Mouse (Mus musculus) small intestine, adult 2 months (tissue): ENCODE results near the gene Rpl18.

ENCODE experiments used
- CTCF ChIP-seq: fragments of 200-500 bp; IDR thresholded peaks from 2 replicates; pipeline ENCODE4 v1.5.1; 2012; ENCODE audit warnings: low read depth, mild to moderate bottlenecking, control low read depth, inconsistent platforms, low read length, moderate library complexity, mixed read lengths; ENCODE audit not compliant: insufficient replicate concordance, insufficient read length; ENCODE audit errors: extremely low read depth
- POLR2A ChIP-seq: fragments of 200-500 bp; IDR thresholded peaks from 2 replicates; pipeline ENCODE4 v1.6.1; 2012; ENCODE audit warnings: low read depth, mild to moderate bottlenecking, control low read depth, inconsistent platforms, low read length, moderate library complexity

GRCm38 (mm10) chr7:45759400-45759799, 44.1 kb downstream of the Rpl18 start:
- peak; percentile 55; the same call in 1 of the 2 replicates for TF ChIP-seq POLR2A
- TF ChIP-seq CTCF = peak; percentile 33; the same call in 1 of the 2 replicates
